Mouse (Mus musculus) ES-E14 (cell line): ENCODE measurements around the gene Chdh. TPM values are rescaled to one million over a fixed set of nuclear protein-coding genes. Genes with fewer than 3 reads are reported as not detected.

ENCODE experiments used
- DNase-seq: peaks from one replicate; pipeline ENCODE4 v3.0.0-alpha.2; 2013; ENCODE audit warnings: low read depth, low spot score
- H3K27ac ChIP-seq: 2 replicates; pipeline ENCODE4 v1.5.1; 2012; ENCODE audit warnings: low read depth, mild to moderate bottlenecking, low read length, moderate library complexity, mixed read lengths; ENCODE audit not compliant: poor library complexity, insufficient read depth, severe bottlenecking
- H3K36me3 ChIP-seq: 2 replicates; pipeline ENCODE4 v1.6.1; 2012; ENCODE audit warnings: mild to moderate bottlenecking, low read length, moderate library complexity, mixed read lengths; ENCODE audit not compliant: control insufficient read depth, poor library complexity, insufficient read depth, severe bottlenecking
- H3K4me1 ChIP-seq, 2 experiments: fragments of 150-350 bp in 1 of 2; sonication (generic) in 1 of 2; 2 replicates each; pipeline ENCODE4 v1.6.1; 2012; ENCODE audit warnings: low read length in 2 of 2, mild to moderate bottlenecking in 1 of 2, mixed read lengths in 1 of 2; ENCODE audit not compliant: control insufficient read depth in 2 of 2, insufficient read depth in 2 of 2, poor library complexity in 1 of 2
- H3K4me3 ChIP-seq, 2 experiments: fragments of 150-350 bp in 1 of 2; sonication (generic) in 1 of 2; 2 replicates each; pipeline ENCODE4 v1.5.1; 2012; ENCODE audit warnings: low read length in 2 of 2, low read depth in 1 of 2, mild to moderate bottlenecking in 1 of 2, mixed read lengths in 1 of 2; ENCODE audit not compliant: insufficient read depth in 1 of 2, poor library complexity in 1 of 2, severe bottlenecking in 1 of 2
- H3K9ac ChIP-seq: 2 replicates; pipeline ENCODE4 v1.6.1; 2012; ENCODE audit warnings: low read depth, mild to moderate bottlenecking, low read length, mixed read lengths; ENCODE audit not compliant: poor library complexity, insufficient read depth, severe bottlenecking
- H3K9me3 ChIP-seq: fragments of 150-350 bp; sonication (generic); 2 replicates; pipeline ENCODE4 v1.6.1; 2012; ENCODE audit warnings: low read depth, mild to moderate bottlenecking, low read length; ENCODE audit not compliant: control insufficient read depth, insufficient read depth
- CHD2 ChIP-seq: IDR thresholded peaks from 2 replicates; pipeline ENCODE4 v1.6.1; 2014; ENCODE audit warnings: mild to moderate bottlenecking, low read depth, low read length, inconsistent platforms
- HCFC1 ChIP-seq: IDR thresholded peaks from 2 replicates; pipeline ENCODE4 v1.6.1; 2012; ENCODE audit warnings: low read length, inconsistent platforms, borderline replicate concordance; ENCODE audit not compliant: insufficient read depth
- MAFK ChIP-seq: IDR thresholded peaks from 2 replicates; pipeline ENCODE4 v1.6.1; 2014; ENCODE audit warnings: mild to moderate bottlenecking, low read depth, low read length, inconsistent platforms; ENCODE audit not compliant: insufficient read depth
- ZC3H11A ChIP-seq: IDR thresholded peaks from 2 replicates; pipeline ENCODE4 v1.6.1; 2012; ENCODE audit warnings: low read depth, mild to moderate bottlenecking, inconsistent platforms, low read length, borderline replicate concordance
- ZNF384 ChIP-seq: IDR thresholded peaks from 2 replicates; pipeline ENCODE4 v1.6.1; 2012; ENCODE audit warnings: low read depth, low read length, inconsistent platforms
- in situ Hi-C, 2 experiments: fragments of 600-800 bp; cut with MboI; formaldehyde crosslinking; loops; one replicate each; pipeline ENCODE4 v1.15.1; 2025; ENCODE audit warnings: low sequenced_read_pairs in 2 of 2, inconsistent platforms in 1 of 2; ENCODE audit not compliant: unreplicated experiment in 2 of 2
- total RNA-seq: library from RNA; depleted of rRNA; stranded (reverse); fragments of 300-350 nt; gene quantifications from 2 replicates; pipeline ENCODE4 v1.2.3, GENCODE M21; 2012

Gene Chdh
- total RNA-seq, 1 experiment = 0.36 TPM

DNA sequence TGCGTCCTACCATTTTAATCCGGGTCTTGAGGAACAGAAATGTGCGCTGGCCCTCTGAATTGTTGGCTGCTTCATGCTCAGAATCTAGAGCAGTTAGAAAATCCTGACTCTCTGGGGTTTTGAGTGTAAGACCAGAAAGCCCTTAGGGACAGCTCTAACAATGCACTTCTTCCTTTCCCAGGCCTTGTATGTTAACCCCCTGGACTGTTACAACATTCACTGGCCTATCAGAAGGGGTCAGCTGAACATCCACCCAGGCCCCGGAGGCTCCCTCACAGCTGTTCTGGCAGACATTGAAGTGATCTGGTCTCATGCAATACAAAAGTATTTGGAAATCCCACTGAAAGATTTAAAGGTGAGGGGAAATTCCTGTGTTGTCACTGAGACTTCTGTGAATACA is 22.7 kb upstream of the Chdh start:
- no peak overlapping the region for H3K9ac ChIP-seq
- TF ChIP-seq ZNF384 (no peak), ZC3H11A (no peak), CHD2 (no peak), MAFK (no peak), HCFC1 (no peak)
- in situ Hi-C loops = no loop called here
- H3K36me3 ChIP-seq = peaks cover 72% of the 10 kb centered on the region
- H3K4me3 ChIP-seq = no peak overlapping the region
- no peaks in the 10 kb centered on the region; the same call in 1 of the 2 replicates for H3K9me3 ChIP-seq
- no peaks in the 10 kb centered on the region for H3K4me1 ChIP-seq
- no peak overlapping the region for H3K27ac ChIP-seq
- DNase-seq = no peak

- TF ChIP-seq ZC3H11A (no peak), MAFK (no peak), HCFC1 (no peak), ZNF384 (no peak), CHD2 (no peak)
Observed at GRCm38 (mm10) chr14:29987276-29987675, 21.5 kb upstream of the Chdh start.

DNA sequence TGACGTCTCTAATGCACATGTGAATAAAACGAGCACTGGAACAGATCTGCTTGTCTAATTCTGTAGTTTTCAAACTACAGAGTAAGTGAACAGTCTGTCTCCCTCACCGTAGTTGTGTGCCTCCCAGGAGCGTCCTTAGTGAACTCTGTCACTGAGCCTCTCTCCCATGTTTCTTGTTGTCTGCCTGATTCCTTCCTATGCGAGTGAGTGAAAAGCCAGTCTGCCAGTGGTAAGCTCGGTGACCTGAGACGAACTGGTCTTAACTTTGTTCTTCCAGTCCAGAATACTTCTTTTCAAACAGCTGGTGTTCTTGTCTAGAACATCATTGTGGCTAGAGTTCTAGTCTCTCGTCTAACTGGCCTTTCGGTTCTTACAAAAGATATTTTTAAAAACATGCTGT is 21.1 kb upstream of the Chdh start:
- in situ Hi-C loops = no loop called here
- no peak for DNase-seq
- no peak overlapping the region for H3K4me3 ChIP-seq
- H3K27ac ChIP-seq = no peak overlapping the region
- peaks cover 70% of the 10 kb centered on the region for H3K36me3 ChIP-seq
- H3K9ac ChIP-seq = no peak overlapping the region
- H3K4me1 ChIP-seq = no peaks in the 10 kb centered on the region
- H3K9me3 ChIP-seq = no peaks in the 10 kb centered on the region; the same call in 1 of the 2 replicates
- TF ChIP-seq ZC3H11A (no peak), CHD2 (no peak), HCFC1 (no peak), MAFK (no peak), ZNF384 (no peak)

More at GRCm38 (mm10) chr14:29987276-29987675, 21.5 kb upstream of the Chdh start:
- Histone ChIP-seq H3K27ac (no peak overlapping the region), H3K9ac (no peak overlapping the region), H3K4me1 (no peaks in the 10 kb centered on the region), H3K9me3 (no peaks in the 10 kb centered on the region; the same call in 1 of the 2 replicates), H3K36me3 (peaks cover 73% of the 10 kb centered on the region), H3K4me3 (no peak overlapping the region)
- in situ Hi-C loops = no loop called here
- DNase-seq = no peak

- DNase-seq = no peak
- Histone ChIP-seq H3K9ac (no peak overlapping the region), H3K36me3 (peaks cover 73% of the 10 kb centered on the region), H3K4me1 (no peaks in the 10 kb centered on the region), H3K27ac (no peak overlapping the region), H3K4me3 (no peak overlapping the region), H3K9me3 (no peaks in the 10 kb centered on the region; the same call in 1 of the 2 replicates)
- TF ChIP-seq ZNF384 (no peak), ZC3H11A (no peak), CHD2 (no peak), MAFK (no peak), HCFC1 (no peak)
- in situ Hi-C loops = no loop called here
Observed at GRCm38 (mm10) chr14:29988337-29988736, 20.5 kb upstream of the Chdh start.

GRCm38 (mm10) chr14:29994976-29995375 is 13.8 kb upstream of the Chdh start:
- peaks cover 44% of the 10 kb centered on the region for H3K36me3 ChIP-seq
- no peak overlapping the region for H3K4me3 ChIP-seq
- no peak for DNase-seq
- no peak overlapping the region for H3K9ac ChIP-seq
- TF ChIP-seq ZNF384 = no peak
- no peak for TF ChIP-seq HCFC1
- TF ChIP-seq ZC3H11A = no peak
- TF ChIP-seq MAFK = no peak
- no peak for TF ChIP-seq CHD2
- peaks cover 0 to 15% of the 10 kb centered on the region in 2 experiments; a peak in 3 of 4 replicates for H3K4me1 ChIP-seq
- H3K27ac ChIP-seq = no peak overlapping the region
- no peaks in the 10 kb centered on the region for H3K9me3 ChIP-seq
- in situ Hi-C loops = no loop called here
